Mouse (Mus musculus) thymus, postnatal 25 days (tissue): ENCODE data around the gene Uvrag.
"Not testable (repeated sequence)": the region's sequence is repeated elsewhere in the genome, so short reads cannot be mapped to it uniquely, and the experiment has no call there.

Experiments
- DNase-seq: peaks from one replicate; pipeline ENCODE4 v3.0.0; 2022

Gene Uvrag

DNA sequence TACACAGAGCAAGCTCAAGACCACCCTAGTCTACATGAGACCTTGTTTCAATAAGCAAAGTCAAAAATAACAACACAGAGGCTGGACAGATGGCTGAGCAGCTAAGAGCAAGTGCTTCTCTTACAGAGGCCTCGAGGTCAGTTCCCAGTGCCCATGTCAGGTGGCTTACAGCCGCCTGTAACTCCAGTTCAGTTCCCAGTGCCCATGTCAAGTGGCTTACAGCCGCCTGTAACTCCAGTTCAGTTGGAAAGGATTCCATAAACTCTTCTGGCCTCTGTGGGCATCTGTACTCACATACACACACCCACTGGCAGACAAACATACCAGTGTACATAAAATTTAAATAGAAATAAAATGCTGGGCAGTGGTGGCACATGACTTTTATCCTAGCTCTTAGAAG, 46.6 kb downstream of the Uvrag start:
- DNase-seq = no peak

DNA sequence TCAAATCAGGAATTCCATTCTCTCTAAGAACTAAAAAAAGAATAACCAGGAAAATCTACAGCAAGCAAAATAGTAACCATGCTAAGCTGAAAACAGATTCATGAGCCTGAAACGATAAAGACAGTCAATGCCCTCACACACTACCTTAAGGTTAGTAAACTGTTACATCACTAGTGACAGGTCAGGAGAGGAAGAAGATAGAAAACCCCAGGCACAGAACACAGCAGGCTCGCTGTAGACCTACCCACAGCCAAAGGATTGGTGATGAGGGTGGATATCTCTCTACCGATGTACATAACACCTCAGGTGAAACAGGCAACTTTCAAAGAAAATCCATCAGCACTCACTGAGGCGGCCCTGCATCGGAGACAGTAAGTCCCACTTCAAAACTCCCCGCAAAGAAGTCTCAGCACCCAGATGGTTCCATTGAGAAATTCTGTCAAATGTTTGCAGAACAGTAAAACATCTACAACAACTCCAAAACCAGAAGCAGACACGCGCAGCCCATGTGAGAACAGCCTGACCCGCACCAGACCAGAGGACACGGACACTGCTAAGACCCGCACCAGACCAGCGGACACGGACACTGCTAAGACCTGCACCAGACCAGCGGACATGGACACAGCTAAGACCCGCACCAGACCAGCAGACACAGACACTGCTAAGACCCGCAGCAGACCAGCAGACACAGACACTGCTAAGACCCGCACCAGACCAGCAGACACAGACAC, 48.9 kb downstream of the Uvrag start:
- no peak for DNase-seq

DNA sequence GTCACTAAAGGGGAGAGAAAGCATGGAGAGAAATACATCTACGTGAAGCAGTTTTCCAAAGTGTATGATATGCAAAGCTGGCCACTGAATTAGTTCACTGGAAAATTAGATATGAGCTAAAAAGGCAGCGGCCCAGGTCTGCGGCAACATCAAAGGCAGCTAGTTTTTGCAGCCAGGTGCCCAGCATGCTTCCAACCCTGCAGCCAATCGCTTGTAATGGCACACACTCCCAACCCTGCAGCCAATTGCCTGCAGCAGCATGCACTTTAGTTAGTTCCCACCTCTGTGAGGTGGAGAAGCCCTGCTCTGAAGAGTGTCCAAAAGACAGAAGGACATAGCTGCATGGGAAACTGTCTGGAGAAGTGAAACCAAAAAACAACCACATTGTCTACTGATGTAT, 51.2 kb downstream of the Uvrag start:
- no peak for DNase-seq

DNA sequence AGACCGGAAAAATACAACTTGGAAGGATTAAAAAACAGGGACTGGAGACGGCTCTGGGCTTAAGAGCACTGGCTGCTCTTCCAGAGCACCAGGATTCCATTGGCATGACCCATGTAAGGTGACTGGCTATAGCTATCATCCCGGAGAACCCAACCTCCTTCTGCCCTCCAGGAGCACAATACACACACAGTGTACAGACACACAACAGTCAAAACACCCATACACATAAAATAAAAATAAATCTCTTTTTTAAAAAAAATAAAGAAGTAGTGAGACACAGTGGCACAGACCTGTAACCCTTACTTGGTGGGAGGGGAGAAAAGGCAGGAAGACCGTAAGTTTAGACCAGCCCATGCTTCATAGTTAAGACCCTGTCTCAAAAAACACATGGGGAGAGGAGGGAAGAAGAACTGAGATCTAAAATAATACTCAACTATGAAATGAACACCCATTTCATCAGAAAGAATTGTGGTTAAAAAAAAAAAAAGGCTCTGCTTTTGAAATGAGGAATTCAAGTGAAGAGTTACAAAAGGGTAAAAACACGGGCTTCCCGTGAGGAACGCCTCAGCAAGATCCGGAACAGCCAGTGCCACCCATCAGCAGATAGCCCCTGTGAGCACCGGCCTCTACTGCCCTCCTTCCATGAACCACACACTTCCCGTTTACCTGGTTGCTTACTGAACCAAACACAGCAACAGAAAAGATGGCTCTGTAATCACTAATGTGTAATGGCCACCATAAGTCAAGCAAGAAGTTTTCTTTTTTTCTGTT, 52.2 kb downstream of the Uvrag start:
- DNase-seq = no peak

DNA sequence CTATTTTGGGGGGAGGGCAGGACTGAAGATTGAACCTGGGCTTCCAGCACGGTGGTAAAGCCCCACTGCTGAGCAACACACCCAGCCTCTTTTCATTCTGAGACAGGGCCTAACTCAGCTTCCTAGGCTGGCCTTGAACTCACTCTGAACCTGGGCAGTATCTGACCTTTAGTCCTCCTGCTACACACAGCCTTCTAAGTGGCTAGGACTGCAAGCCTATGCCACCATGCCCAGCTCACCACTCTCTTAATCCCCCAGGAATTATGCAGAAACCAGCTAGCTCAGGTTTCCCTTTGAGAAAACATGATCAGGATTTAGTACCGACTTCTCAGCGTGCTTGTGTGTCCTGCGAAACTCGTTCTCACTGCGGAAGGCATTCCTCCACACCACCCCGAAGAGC, 53.4 kb downstream of the Uvrag start:
- no peak for DNase-seq

DNA sequence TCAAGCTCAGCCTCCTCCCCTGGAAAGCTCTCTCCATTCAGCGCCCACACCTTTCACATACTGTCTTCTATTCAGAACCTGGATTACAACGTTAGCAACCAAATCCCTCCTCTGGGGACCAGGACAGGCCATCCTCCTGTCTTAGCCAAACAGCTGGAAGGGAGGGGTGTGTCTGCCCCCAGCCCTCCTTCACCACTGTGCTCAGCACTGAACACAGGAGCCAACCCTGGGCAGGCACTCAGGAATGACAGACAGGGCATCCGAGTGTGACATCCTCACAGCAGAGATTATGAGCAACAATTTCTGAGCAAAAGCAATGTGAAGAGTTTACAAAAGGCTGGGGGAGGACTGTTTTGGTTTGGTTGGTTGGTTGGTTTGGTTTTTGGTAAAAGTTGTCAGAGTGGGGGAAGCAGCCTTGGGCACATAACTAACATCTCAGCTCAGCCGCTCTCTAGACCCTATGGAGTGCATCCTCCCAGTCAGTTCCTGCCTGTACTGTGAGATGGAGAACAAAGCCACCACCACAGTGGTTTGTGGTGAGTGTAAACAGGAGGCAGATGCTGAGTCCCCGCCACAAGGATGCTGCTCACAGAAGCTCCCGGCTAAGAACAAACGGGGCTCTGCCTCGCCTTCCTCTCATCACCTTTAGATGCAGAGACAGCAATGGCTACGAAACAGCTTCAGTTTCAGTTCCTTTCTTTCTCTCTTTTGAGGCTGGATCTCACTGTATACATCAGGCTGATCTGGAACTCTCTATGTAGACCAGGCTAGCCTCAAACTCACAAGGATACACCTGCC, 54.1 kb downstream of the Uvrag start:
- DNase-seq = peak; percentile 82

DNA sequence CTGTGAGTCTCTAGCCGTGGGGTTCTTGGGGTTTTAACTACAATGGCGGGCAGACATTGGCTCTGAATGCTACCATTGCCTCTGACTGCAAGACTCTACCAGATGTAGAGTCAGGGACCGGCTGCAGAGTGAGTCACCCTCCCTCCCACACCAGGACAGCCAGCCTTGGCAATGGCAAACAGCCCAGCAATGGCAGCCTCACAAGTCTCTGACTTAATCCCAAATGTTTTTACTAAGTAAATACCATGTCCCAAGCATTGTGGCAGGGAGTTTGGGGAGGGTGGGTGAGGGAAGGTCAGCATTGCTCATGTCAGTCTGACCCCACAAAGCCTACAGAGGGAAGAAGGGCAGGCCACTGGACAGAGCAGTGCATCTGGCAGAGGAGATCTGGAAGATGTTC, 55.7 kb downstream of the Uvrag start:
- no peak for DNase-seq

DNA sequence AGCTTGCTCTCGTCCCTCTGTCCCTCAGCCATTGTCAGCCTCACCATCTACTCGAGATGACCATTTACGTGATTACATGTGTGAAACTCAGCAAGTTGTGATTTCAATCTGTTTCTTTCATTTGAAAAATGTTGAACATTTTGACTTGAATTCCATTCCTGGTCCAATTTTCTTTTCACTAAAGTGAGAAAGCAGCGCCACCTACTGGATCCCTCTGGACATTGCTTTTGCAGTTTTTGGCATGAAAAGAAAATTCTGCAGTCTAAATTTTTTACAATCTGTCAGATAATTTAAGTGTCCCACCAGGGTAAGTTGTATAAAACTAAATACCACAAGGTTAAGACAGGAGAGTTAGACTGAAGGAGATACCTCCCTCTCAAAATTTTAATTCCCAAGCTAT, 61.4 kb downstream of the Uvrag start:
- peak; percentile 54 for DNase-seq

DNA sequence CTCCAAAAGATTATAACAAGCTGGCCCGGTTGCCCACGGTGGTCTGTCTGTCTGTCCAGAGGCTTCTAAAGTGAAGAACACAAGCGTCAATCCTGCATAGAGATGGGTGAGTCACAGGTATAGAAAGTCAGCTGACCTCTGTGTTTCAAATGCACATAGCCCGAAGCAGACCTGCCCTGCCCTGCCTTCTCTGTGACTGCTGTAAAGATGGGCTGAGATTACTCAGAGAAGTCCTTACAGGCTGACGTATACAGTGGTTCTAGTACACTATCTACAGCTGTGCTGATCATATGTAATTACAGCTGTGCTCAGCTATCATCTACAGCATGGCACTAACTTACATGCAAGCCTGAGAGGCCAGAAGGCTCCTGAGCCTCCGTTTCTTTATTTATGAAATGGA, 62.1 kb downstream of the Uvrag start:
- no peak for DNase-seq

DNA sequence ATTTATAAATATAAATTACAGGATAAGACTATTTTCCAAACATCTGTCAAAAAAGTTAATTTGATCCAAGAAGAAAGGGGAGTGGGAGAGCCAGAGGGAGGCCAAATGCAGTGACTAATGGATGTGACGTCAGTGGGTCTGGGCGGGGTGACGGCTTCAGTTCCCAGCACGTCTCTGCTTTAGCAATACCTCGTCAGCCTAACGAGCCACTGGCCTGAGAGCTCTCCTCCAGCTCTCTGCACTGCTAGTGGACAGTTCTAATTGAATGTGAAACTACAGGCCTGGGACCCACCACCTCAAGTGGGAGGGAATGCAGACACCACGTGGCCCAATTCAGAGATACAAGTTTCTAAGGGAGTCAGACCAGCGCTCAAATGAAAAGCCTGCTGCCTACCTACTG, 63.7 kb downstream of the Uvrag start:
- no peak for DNase-seq

DNA sequence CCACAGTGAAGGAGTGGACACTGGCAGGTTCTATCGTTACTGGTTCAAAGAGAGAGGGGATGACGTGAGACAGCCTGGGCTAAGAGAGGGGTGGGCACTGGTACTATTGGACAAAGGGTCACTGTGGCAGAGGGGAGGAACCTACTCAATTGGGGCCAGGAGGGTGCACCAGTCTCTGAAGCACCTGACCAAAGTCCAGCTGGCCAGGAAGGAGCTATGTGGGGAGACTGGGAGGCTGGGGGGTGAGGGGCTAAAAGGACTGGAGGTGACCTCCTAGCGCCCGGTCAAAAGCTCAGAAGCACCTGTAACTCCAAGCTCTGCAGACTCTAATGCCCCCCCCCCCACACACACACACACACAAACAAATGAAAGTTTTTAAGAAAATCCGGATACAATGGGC, 65.8 kb downstream of the Uvrag start:
- DNase-seq = no peak

DNA sequence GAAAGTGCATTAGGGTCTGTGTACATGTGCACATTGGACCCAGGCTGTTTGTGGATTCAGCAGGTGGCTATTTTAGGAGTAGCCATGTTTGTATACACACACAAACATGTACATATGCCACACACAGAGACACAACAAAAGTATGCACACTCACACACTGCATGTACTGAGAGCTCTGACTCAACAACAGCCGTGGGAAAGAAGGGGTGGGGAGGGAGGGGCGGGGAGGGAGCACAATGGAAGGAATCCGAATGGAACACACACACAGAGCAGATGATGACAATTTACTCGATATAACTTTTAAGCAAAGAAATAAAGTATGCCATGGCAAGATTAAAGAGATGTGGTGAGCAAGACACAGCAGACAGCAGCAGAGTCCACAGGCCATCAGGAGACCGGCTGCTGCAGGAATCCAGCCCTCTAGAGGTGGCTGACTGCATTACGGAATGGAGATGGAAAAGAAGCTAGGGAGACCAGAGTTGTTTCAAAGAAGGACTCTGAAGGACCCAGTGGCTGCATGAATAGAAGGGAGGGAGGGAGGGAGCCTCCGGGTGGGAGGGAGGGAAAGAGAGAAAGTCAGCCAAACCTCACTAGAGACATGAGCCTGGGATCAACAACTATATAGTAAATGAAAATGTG, 67.1 kb downstream of the Uvrag start:
- no peak for DNase-seq

DNA sequence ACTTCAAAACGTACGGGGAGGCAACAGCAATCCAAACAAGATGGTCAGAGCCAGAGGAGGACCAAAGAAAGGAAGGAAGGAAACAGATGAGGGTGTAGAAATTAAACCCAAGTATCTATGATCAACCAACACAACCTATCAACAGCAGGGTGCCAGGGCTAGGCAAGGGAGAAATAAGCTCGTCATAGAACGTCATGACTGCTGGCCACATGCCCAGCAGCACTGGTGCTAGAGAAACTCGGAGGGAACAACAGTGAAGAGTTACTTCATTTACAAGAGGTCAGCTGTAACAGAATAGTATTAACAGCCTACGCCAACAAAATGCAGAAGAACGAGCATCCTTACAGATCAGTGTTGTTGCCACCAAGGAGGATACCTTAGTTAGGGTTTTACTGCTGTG, 73.2 kb downstream of the Uvrag start:
- no peak for DNase-seq

DNA sequence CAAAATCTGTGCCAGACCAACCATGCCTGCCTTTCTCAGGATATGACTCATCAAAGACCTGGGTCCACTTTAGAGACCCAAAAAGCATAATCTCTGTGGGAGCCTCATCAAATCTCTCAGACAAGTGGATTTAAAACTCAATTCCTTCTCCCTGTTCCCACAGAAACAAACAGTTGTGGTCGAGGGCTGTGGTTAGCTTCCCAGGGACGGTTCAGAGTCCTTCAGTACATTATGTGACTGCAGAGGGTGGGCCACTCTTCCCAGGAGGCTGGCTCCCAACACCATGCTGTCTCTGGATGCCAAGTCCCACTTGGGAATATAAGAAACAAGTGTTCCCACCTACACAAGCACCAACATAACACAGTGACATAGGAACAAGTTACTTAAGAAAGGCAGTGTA, 75.0 kb downstream of the Uvrag start:
- DNase-seq = no peak

DNA sequence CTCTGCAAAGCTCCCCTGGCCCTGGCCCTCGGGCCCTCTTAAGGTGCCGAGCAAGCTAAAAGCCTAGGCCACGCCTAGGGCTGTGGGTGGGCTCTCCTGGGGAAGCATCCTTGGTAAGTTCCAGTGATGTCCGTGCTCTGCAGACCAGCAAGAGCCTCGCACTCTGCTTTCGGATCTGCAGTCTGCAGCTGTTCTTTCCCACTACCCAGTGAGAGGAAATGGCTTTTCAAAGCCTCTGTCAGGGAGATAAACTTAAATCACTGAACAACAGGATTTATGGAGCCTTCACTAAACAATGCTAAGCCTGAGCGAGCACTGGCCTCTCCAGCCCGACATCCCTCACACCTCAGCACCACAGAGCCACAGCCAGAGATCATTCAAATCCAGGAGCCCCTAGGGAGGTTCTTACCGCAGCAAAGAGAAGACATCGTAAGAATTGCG, 75.5 kb downstream of the Uvrag start:
- DNase-seq = no peak

DNA sequence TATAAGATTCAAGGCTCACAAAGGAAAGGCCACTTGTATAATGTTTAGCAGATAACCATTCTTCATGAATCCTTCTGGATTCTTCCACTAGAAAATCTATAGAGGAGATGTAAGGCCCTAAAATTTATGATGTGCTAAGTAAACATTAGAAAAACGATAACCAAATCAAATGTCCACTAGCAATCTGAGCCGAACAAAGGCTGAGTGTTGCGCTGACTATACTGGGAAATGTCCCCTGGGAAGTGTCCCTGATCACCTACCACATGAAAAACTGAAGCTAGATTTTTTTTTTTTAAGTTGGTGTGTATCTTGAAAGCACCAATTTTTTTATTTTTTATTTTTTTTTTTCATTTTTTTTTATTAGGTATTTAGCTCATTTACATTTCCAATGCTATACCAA, 76.1 kb downstream of the Uvrag start:
- DNase-seq = no peak

DNA sequence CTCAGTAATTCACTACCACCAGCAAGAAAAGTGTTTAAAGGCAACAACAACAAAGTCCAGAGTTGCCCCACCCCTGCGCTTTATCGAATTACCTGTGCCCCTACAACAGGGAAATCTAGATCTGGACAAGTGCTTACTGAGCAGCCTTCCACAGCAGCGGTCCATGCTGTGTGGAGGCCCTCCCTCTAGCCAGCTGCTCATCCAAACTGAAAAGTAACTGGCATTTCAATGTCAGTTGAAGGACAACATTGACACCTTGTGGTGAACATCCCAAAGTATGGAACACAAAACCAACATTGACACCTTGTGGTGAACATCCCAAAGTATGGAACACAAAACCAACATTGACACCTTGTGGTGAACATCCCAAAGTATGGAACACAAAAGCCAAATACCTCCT, 78.7 kb downstream of the Uvrag start:
- not testable (repeated sequence) for DNase-seq

DNA sequence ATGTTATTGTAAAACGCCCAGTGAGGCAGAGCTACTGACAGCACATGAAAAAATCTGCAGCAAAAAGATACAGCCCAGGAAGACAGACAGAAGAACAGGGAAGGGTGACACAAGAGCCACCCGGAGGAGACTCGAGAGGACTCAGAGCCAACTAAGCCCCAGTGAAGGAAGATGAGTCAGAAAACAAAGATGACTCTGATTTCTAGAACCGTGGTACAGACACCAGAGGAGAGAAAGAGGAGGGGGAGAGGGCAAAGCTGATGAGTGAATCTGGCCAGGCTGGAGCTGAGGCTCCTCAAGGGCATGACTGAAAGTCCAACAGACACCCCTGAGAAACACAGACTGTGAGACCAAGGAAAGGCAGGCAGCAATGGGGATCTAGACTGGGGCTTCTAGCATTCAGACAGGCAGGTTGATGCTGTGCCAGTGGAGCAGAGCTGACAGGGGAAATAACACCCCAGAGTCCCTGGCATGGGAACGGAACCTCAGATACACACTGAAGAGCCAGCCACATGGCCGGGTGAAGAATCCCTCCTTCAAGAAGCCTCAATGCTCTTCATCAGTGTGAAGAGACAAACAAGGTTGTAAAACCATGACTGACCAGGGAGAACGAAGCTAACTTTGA, 79.8 kb downstream of the Uvrag start:
- no peak for DNase-seq

DNA sequence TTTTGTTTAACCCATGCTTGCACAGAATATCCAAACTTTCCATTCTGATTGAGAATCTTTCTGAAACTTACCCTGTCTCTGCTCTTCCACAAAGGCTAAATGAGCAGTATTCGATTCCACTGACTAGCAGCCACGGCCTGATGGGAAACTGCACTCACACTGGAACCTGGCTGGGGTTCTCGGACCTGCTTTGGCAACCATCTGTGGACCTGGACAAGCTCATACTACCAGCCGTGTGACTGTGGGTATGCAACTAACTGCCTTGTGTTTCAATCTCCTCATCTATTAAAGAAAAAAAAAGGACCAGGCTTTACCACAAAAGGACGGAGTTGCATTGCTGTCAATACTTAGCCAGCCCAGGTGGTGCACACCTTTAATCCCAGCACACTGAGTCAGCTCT, 80.5 kb downstream of the Uvrag start:
- DNase-seq = no peak

DNA sequence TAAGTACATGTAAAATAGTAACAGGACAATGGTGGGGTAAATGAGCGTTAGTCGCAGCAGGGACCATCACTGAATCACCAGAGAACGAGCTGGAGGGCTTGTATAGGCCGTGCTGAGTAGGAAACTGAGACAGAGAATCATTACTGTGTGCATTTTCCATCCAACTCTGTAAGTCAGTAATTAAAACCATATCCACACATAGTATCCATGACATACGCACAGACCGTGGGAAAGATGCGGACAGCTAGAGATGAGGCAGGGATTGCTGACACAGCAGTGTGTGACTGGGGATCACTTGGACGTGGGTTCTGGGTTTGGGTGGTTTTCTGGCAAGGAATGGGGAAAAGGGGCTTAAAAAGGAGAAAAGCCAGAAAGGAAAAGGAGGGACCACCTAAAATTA, 81.0 kb downstream of the Uvrag start:
- DNase-seq = no peak

DNA sequence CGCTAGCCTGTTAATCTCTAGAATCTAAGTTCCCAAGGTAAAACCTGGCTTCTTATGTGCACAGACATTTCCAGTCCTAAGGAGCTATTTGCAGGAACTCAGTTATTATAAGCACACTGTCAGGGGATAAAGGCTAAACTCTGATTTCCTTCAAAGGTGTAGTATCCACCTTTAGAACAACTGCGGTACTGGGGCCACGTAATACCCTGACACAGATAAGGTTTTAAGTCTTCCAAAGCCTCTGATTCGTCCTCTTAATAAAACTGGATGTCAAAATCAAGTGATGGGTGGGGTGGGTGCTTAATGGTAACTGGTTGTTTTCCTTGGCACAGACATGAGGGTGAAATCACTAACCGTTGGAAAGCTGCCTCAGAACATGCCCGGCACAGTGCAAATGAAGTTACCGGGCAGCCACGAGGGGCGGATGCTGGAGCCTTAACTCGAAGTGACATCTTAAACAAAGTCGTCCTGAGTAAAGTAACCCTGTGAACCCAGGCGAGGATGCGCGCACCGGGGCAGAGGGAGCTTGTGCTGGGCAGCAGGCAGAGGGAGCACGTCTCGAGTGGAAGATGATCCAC, 83.8 kb downstream of the Uvrag start:
- no peak for DNase-seq

DNA sequence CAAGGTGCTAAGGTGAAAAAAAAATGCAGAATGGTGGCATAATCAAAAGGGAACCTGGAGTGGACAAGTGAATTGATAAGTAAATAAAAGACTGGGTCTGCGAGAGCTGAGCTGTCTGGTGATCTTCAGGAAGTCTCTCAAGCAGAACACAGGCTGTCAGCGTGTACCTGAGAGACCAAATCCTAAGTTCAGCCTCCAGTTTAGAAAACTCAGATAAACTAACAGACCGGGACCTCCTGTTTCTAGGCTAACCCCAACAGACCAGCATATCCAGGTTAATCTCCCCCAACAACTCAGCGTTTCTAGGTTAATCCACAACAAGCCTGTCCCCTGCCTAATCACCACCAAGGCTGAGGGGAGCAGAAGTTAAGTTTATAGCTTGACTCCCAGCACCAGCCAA, 87.3 kb downstream of the Uvrag start:
- DNase-seq = no peak
